Mouse (Mus musculus) kidney, adult 2 months (tissue): Measurements from ENCODE around the gene Mvk. TPM values are rescaled to one million over a fixed set of nuclear protein-coding genes. Genes with fewer than 3 reads are reported as not detected.

Source experiments
- DNase-seq: peaks from one replicate; pipeline ENCODE4 v3.0.0; 2021
- H3K27ac ChIP-seq: fragments of 200-500 bp; 2 replicates; pipeline ENCODE4 v1.5.1; 2012; ENCODE audit warnings: low read depth, low read length, control low read depth, inconsistent platforms; ENCODE audit not compliant: insufficient read depth
- H3K27me3 ChIP-seq: fragments of 200-500 bp; replicated peaks from 2 replicates; pipeline ENCODE4 v1.6.1; 2012; ENCODE audit warnings: mild to moderate bottlenecking, moderate library complexity, low read length, inconsistent platforms; ENCODE audit not compliant: control insufficient read depth, insufficient read depth
- H3K36me3 ChIP-seq: fragments of 200-500 bp; 2 replicates; pipeline ENCODE4 v1.6.1; 2012; ENCODE audit warnings: mild to moderate bottlenecking, moderate library complexity, low read length, inconsistent platforms; ENCODE audit not compliant: control insufficient read depth, insufficient read depth
- H3K4me1 ChIP-seq: fragments of 200-500 bp; 2 replicates; pipeline ENCODE4 v1.6.1; 2011; ENCODE audit warnings: low read length; ENCODE audit not compliant: control insufficient read depth, insufficient read depth
- H3K4me3 ChIP-seq: fragments of 200-500 bp; 2 replicates; pipeline ENCODE4 v1.5.1; 2011; ENCODE audit warnings: mild to moderate bottlenecking, low read depth, low read length, control low read depth; ENCODE audit not compliant: insufficient read depth
- CTCF ChIP-seq: fragments of 200-500 bp; conservative IDR thresholded peaks from 2 replicates; pipeline ENCODE4 v1.5.1; 2011; ENCODE audit warnings: low read depth, mild to moderate bottlenecking, control low read depth, low read length, moderate library complexity, mixed read lengths; ENCODE audit not compliant: insufficient read depth, insufficient read length
- POLR2A ChIP-seq: fragments of 200-500 bp; IDR thresholded peaks from one replicate; pipeline ENCODE4 v1.6.1; 2011; ENCODE audit warnings: low read depth, low read length, control low read depth
- WGBS: fragments of 180-500 bp; shearing (Covaris S2); methylation state at CpG from one replicate; pipeline ENCODE4 v1.1.7; 2018; 5-methylcytosine and 5-hydroxymethylcytosine counted together
- polyA plus RNA-seq: library from polyadenylated mRNA; depleted of rRNA; stranded (reverse); fragments of >200 nt; gene quantifications from 2 replicates; pipeline ENCODE4 v1.2.3, GENCODE M21; 2012

Mvk gene
- polyA plus RNA-seq, 1 experiment, result 25.2 TPM

DNA sequence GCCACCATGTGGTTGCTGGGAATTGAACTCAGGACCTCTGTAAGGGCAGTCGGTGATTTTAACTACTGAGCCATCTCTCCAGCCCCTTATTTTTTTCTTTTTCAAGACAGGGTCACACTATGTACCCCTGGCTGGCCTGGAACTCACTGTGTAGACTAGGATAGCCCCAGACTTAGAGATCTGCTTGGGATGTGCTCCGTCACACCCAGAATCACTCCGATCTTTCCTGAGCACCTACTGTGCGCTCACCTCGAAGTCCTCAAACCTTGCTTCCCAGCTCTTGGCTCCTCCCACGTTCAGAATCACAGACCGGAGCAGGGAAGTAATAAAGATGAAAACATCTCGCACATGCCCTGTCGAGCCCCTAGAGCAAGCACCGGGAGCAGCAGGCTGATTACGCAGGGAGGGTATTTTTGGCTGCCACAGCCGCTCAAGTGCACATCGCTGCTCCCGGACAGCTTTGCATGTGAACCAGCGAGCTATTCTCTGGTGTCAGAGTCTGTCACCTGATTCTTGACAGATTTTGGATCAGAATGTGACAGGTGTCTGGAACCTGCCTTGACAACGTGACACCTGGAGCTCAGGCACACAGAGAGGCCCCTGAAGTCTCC is 13.0 kb downstream of the Mvk start:
- TF ChIP-seq POLR2A, result no peak
- TF ChIP-seq CTCF, result no peak
- no peak for DNase-seq
- WGBS, result 69% methylated on average over 16 of the region's 16 CpGs
- no peaks in the 10 kb centered on the region for H3K36me3 ChIP-seq
- no peak overlapping the region for H3K27ac ChIP-seq
- no peaks in the 10 kb centered on the region for H3K27me3 ChIP-seq
- H3K4me3 ChIP-seq, result no peak overlapping the region
- no peaks in the 10 kb centered on the region for H3K4me1 ChIP-seq

- no peaks in the 10 kb centered on the region for H3K4me1 ChIP-seq
- 6% methylated on average over 7 of the region's 7 CpGs for WGBS
- no peaks in the 10 kb centered on the region for H3K27me3 ChIP-seq
- TF ChIP-seq CTCF, result peak; percentile 84
- no peak for TF ChIP-seq POLR2A
- H3K27ac ChIP-seq, result no peak overlapping the region
- DNase-seq, result peak; percentile 77
- H3K36me3 ChIP-seq, result no peaks in the 10 kb centered on the region
- H3K4me3 ChIP-seq, result no peak overlapping the region
Observed at GRCm38 (mm10) chr5:114461238-114461637, 17.2 kb downstream of the Mvk start.

- Histone ChIP-seq H3K27me3 (no peaks in the 10 kb centered on the region), H3K4me3 (no peak overlapping the region), H3K27ac (peak overlapping the region; percentile 6; the same call in 1 of the 2 replicates), H3K36me3 (no peaks in the 10 kb centered on the region), H3K4me1 (no peaks in the 10 kb centered on the region)
- 77% methylated on average over 24 of the region's 24 CpGs for WGBS
- TF ChIP-seq POLR2A (no peak), CTCF (no peak)
- peak; percentile 80 for DNase-seq
Observed at GRCm38 (mm10) chr5:114462067-114463040, 18.3 kb downstream of the Mvk start.

- Histone ChIP-seq H3K27me3 (no peaks in the 10 kb centered on the region), H3K4me3 (no peak overlapping the region), H3K36me3 (no peaks in the 10 kb centered on the region), H3K4me1 (0 out of 2 replicates have a peak, but pooled peaks cover 3% of the 10 kb centered on the region), H3K27ac (no peak overlapping the region)
- 79% methylated on average over 2 of the region's 2 CpGs for WGBS
- TF ChIP-seq POLR2A (no peak), CTCF (no peak)
- DNase-seq, result no peak
Observed at GRCm38 (mm10) chr5:114464561-114464960, 20.5 kb downstream of the Mvk start.

DNA sequence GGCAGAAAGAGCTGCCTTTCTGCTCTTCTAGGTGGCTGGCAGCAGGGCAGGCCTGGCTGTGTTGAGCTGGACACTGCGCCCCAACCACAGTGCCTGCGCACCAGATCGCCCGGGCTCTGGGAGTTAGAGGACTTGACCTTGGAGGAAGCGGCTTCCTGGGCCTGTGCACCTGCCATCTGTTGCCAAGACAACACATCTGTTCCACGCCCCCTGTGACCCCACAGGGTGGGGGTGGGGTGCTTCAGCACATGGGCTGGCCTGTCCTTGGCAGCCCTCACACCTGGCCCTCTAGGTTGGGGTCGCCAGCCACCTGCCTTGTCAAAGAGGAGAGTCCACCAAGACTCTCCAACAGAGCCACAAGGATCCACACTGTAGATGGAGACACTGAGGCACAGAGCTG is 21.6 kb downstream of the Mvk start:
- DNase-seq, result peak; percentile 18
- H3K4me3 ChIP-seq, result no peak overlapping the region
- WGBS, result 80% methylated on average over 7 of the region's 7 CpGs
- no peak overlapping the region for H3K27ac ChIP-seq
- no peak for TF ChIP-seq CTCF
- no peak for TF ChIP-seq POLR2A
- no peaks in the 10 kb centered on the region for H3K36me3 ChIP-seq
- 0 out of 2 replicates have a peak, but pooled peaks cover 3% of the 10 kb centered on the region for H3K4me1 ChIP-seq
- H3K27me3 ChIP-seq, result no peaks in the 10 kb centered on the region

DNA sequence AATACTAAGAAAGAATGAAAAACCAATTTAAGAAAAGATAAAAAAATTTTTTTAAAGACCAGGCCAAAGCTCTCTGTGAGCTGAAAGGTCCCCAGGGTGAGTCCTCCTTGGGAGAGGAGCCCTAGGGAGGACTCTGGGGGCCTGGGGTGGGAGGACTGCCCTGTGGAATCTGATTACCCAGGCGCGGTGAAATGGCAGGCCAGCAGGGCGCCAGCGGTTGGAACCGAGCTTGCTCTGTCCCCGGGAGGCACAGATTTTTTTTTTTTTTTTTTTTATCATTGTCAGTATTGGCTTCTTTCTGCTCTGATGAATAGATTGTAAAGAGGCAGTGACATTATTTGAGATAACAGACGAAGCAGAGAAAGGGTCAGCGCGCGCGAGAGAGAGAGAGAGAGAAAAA is 22.9 kb downstream of the Mvk start:
- H3K4me3 ChIP-seq, result no peak overlapping the region
- WGBS, result 12% methylated on average over 11 of the region's 11 CpGs
- H3K4me1 ChIP-seq, result 0 out of 2 replicates have a peak, but pooled peaks cover 3% of the 10 kb centered on the region
- H3K27me3 ChIP-seq, result no peaks in the 10 kb centered on the region
- no peak for DNase-seq
- H3K36me3 ChIP-seq, result no peaks in the 10 kb centered on the region
- no peak for TF ChIP-seq CTCF
- no peak for TF ChIP-seq POLR2A
- H3K27ac ChIP-seq, result no peak overlapping the region

GRCm38 (mm10) chr5:114467430-114467829 is 23.4 kb downstream of the Mvk start:
- Histone ChIP-seq H3K36me3 (no peaks in the 10 kb centered on the region), H3K27ac (no peak overlapping the region), H3K4me1 (0 out of 2 replicates have a peak, but pooled peaks cover 3% of the 10 kb centered on the region), H3K4me3 (no peak overlapping the region), H3K27me3 (no peaks in the 10 kb centered on the region)
- TF ChIP-seq CTCF, result no peak
- no peak for TF ChIP-seq POLR2A
- peak; percentile 64 for DNase-seq
- 4% methylated on average over 13 of the region's 13 CpGs for WGBS
